Mouse (Mus musculus): ENCODE measurements at regions not wholly inside any gene's neighbourhood (a gene's known extent, or its start where the extent isn't known, plus 50 kb on each side); places are given as distances from the start of the nearest gene placed in this dataset.

GRCm38 (mm10) chr9:87649015-87649978 is 81.8 kb downstream of the Tbx18 start:
- intact Hi-C loops (cut with DNase I) = no loop called here
- DNase-seq (ENCODE audit: low spot score in 2 of 2) = no peak

- intact Hi-C loops (cut with DNase I) = no loop called here
- no peak for DNase-seq (ENCODE audit: low spot score in 2 of 2)
Measured at GRCm38 (mm10) chr9:87648317-87648716, 82.7 kb downstream of the Tbx18 start.

- no peak for DNase-seq (ENCODE audit: low spot score in 2 of 2)
- intact Hi-C loops (cut with DNase I) = no loop called here
Measured at GRCm38 (mm10) chr9:87645032-87645431, 86.0 kb downstream of the Tbx18 start.

- peak; percentile 4 to 38 for DNase-seq (ENCODE audit: low spot score in 2 of 2)
- intact Hi-C loops (cut with DNase I) = no loop called here
Measured at GRCm38 (mm10) chr9:87633863-87634630, 97.0 kb downstream of the Tbx18 start.

GRCm38 (mm10) chr9:87626432-87626831 is 104.6 kb downstream of the Tbx18 start:
- DNase-seq (ENCODE audit: low spot score in 2 of 2) = no peak
- intact Hi-C loops (cut with DNase I) = no loop called here

- intact Hi-C loops (cut with DNase I) = no loop called here
- no peak for DNase-seq (ENCODE audit: low spot score in 2 of 2)
Measured at GRCm38 (mm10) chr9:87618238-87618673, 112.8 kb downstream of the Tbx18 start.

- no peak for DNase-seq (ENCODE audit: low spot score in 2 of 2)
- intact Hi-C loops (cut with DNase I) = no loop called here
Measured at GRCm38 (mm10) chr9:87607878-87608631, 123.0 kb downstream of the Tbx18 start.

GRCm38 (mm10) chr9:87575591-87575990 is 155.5 kb downstream of the Tbx18 start:
- intact Hi-C loops (cut with DNase I) = no loop called here
- no peak for DNase-seq (ENCODE audit: low spot score in 2 of 2)

GRCm38 (mm10) chr9:87574250-87574864 is 156.7 kb downstream of the Tbx18 start:
- intact Hi-C loops (cut with DNase I) = no loop called here
- DNase-seq (ENCODE audit: low spot score in 2 of 2) = no peak

- intact Hi-C loops (cut with DNase I) = no loop called here
- DNase-seq (ENCODE audit: low spot score in 2 of 2) = no peak
Measured at GRCm38 (mm10) chr9:87563244-87563643, 167.8 kb downstream of the Tbx18 start.

GRCm38 (mm10) chr9:87562796-87563195 is 168.3 kb downstream of the Tbx18 start:
- no peak for DNase-seq (ENCODE audit: low spot score in 2 of 2)
- intact Hi-C loops (cut with DNase I) = no loop called here

- intact Hi-C loops (cut with DNase I) = no loop called here
- no peak for DNase-seq (ENCODE audit: low spot score in 2 of 2)
Measured at GRCm38 (mm10) chr9:87557841-87558240, 173.2 kb downstream of the Tbx18 start.

- DNase-seq (ENCODE audit: low spot score in 2 of 2) = no peak
- intact Hi-C loops (cut with DNase I) = no loop called here
Measured at GRCm38 (mm10) chr9:87556953-87557394, 174.1 kb downstream of the Tbx18 start.

- intact Hi-C loops (cut with DNase I) = no loop called here
- DNase-seq (ENCODE audit: low spot score in 2 of 2) = no peak
Measured at GRCm38 (mm10) chr9:87556552-87556951, 174.5 kb downstream of the Tbx18 start.

GRCm38 (mm10) chr9:87533182-87533581 is 197.9 kb downstream of the Tbx18 start:
- intact Hi-C loops (cut with DNase I) = no loop called here
- DNase-seq (ENCODE audit: low spot score in 2 of 2) = no peak

- intact Hi-C loops (cut with DNase I) = no loop called here
- no peak for DNase-seq (ENCODE audit: low spot score in 2 of 2)
Measured at GRCm38 (mm10) chr9:87529908-87530307, 201.2 kb downstream of the Tbx18 start.

- DNase-seq (ENCODE audit: low spot score in 2 of 2) = no peak
- intact Hi-C loops (cut with DNase I) = no loop called here
Measured at GRCm38 (mm10) chr9:87524890-87525684, 206.0 kb downstream of the Tbx18 start.

- intact Hi-C loops (cut with DNase I) = no loop called here
Measured at GRCm38 (mm10) chr9:87510683-87511082, 220.4 kb downstream of the Tbx18 start.

More at GRCm38 (mm10) chr9:87510683-87511082, 220.4 kb downstream of the Tbx18 start:
- no peak for DNase-seq (ENCODE audit: low spot score in 2 of 2)

All from left cerebral cortex, postnatal 14 days (tissue).